Mouse (Mus musculus) lung, adult 18-20 months (tissue): ENCODE measurements at regions not wholly inside any gene's neighbourhood (a gene's known extent, or its start where the extent isn't known, plus 50 kb on each side); places are given as distances from the start of the nearest gene placed in this dataset.
A peak's percentile ranks its signal among the peaks of the same experiment; 100 is the strongest.

Source experiments
- DNase-seq, 2 experiments: peaks; one replicate each; pipeline ENCODE4 v3.0.0; 2022; ENCODE audit warnings: mixed read lengths in 2 of 2

GRCm38 (mm10) chr5:4496907-4497200 is 261.0 kb downstream of the Fzd1 start:
- peak in 1 of 2 experiments; percentile 36 for DNase-seq

DNA sequence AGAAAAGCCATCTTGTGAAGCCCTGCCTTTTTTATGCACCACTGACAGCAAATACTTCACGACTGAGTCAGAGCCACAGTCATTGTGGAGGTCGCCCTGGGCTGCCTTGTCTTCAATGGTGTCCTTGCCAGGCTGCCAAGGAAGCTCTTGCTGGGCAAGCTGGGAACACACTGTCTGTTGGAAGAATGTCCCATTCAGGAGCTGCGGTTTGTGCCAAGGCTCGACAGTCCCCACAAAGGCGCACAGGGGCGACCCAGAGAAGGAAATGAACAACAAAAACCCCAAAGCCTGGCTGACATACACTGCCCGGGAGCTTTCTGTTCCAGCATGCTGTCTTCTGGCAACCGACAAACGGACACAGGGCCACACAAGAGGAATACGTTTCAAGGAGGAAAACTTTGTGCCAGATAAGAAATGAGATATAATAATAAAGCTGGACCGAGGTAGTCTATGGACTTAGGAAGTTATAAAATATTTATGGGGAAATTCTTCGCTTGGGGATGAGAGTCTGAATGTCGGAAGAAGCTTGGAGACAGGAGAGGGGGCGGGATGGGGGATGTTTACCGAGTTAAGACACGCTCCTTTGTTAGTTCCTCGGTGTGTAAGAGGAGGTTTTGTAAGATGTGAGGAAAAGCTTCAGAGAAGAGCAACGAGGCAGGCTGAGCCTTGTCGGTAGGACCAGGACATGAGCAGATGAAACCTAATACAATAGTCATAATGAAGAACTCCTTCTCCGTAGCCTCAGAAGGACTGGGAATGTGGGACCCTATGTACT is 261.5 kb downstream of the Fzd1 start:
- peak; percentile 20 to 48 for DNase-seq

DNA sequence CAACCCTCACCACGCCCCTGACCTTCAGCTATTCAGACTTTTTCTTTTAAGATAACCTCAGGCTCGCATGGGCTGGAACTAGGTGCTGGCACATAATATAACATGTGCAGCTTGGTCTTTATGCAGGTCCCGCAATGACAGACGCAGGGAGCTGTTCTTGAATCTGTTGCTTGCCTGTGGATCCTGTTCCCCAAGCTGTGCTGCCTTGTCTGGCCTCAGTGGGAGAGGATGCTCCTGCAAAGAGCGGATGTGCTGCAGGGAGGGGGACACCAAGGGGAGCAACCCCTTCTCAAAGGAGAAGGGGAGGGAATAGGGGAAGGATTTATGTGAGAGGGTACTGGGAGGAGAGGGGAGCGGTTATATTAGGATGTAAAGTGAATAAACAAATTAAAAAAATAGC is 262.4 kb downstream of the Fzd1 start:
- no peak for DNase-seq

- peak in 1 of 2 experiments; percentile 16 for DNase-seq
These were observed 271.3 kb downstream of the Fzd1 start for GRCm38 (mm10) chr5:4486391-4487132.

DNA sequence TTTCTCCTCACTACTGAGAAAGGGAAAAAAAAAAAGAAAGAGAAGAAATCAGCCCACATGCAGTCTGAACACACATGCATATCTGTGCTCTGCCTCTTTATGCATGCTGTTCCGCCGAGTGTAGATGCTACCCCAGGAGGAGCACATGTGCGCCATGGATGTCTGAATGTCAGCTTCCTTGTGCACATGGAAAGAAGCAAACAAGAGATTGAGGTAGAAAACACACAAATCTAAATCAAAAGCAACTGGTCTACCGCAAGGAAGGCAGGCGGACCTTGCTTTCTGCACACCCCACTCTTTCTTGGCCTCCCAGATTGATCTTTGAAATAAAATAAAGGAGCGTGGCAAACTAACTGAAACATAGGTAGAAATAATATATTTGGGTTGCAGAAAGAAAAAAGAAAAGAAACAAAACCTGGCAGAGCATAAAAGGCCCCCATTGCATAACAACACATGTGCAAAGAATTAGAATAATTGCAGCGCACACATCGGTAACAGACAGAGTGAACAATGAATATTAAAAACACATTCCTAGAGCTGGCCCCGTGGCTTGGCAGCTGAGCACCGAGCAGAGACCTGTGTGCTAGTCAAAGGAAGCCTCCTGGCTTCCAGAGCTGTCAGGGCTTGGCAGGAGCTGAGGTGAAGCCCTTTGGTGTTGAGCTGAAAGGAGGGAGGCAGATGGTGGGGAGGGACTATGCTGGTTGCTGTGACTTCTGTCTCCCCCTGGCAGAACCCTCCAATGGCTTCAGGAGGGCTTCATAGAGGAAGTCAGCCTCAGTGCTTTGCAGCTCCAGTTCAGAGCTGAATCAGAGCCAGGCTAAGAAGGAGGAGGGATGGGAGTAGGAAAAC is 272.1 kb downstream of the Fzd1 start:
- DNase-seq: peak; percentile 12 to 25

DNA sequence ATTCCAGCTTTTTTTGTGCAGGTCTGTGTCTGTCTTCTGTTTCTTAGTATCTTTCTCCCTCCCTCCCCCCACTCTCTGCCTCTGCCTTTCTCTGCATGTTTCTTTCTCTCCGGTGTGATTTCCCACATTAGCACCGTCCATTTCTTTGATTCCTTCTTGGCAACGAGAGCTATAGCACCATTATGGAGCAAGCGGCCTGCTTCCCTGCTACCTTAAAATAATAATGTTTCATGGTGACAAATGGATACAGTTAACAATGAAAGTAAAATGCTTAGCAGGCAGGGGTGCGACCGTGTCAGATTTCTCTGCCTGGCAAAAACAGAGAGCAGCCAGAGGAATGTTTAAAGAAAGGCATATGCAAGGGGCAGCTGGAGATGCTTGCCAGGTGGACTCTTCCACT is 273.1 kb downstream of the Fzd1 start:
- DNase-seq: no peak

DNA sequence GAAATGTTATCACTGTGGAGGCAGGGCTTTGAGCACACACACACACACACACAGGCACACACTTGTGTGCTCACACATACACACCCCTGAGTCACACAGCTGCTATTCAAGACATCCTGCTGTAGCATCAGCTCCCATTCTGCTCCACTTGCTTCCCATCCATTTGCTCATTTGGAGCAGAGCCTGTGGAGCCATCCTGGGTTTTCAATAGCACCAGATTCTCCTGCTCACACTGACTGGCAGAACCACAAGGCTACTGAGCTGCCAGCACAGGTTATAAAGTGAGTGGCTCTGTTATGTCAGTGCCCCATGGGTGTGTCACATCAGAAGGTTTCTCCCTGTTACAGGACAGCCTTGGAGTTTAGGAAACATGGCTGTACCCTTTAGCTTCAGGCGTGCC is 273.7 kb downstream of the Fzd1 start:
- no peak for DNase-seq

DNA sequence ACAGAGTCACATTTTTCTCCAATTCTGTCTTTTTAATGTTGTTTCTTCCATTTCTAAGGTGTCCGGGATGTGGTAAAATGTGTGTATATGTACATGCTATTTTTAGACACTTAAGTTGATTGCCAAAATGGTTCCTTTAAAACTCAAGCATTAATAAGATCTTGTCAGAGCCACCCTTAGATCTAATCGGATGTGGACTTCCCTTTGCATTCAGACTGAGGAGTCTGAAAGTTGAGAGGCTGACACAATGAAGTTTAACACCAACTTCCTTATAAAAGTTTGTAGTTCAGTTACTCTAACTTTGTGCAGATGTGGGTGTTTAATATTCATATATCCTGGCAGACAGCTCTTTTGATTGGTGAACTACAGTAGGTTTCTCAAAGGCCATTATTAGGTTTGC is 282.1 kb downstream of the Mterf1b start:
- no peak for DNase-seq
